Mouse (Mus musculus) small intestine, adult 2 months (tissue): ENCODE data around the gene P3h4. TPM values are rescaled to one million over a fixed set of nuclear protein-coding genes. Genes with fewer than 3 reads are reported as not detected.

Experiments
- H3K27ac ChIP-seq: fragments of 200-500 bp; 2 replicates; pipeline ENCODE4 v1.5.1; 2012; ENCODE audit warnings: low read depth, low read length, control low read depth, inconsistent platforms; ENCODE audit not compliant: insufficient read depth
- H3K27me3 ChIP-seq: fragments of 200-500 bp; 2 replicates; pipeline ENCODE4 v1.6.1; 2012; ENCODE audit warnings: mild to moderate bottlenecking, moderate library complexity, low read length, inconsistent platforms; ENCODE audit not compliant: control insufficient read depth, insufficient read depth
- H3K36me3 ChIP-seq: fragments of 200-500 bp; 2 replicates; pipeline ENCODE4 v1.6.1; 2012; ENCODE audit warnings: mild to moderate bottlenecking, low read length, control low read depth, inconsistent platforms; ENCODE audit not compliant: control insufficient read depth, insufficient read depth
- H3K4me1 ChIP-seq: fragments of 200-500 bp; 2 replicates; pipeline ENCODE4 v1.6.1; 2012; ENCODE audit warnings: low read length, inconsistent platforms, mixed read lengths; ENCODE audit not compliant: control insufficient read depth, insufficient read depth, insufficient read length
- H3K4me3 ChIP-seq: fragments of 200-500 bp; 2 replicates; pipeline ENCODE4 v1.5.1; 2012; ENCODE audit warnings: low read depth, mild to moderate bottlenecking, control low read depth, inconsistent platforms, low read length, moderate library complexity
- CTCF ChIP-seq: fragments of 200-500 bp; IDR thresholded peaks from 2 replicates; pipeline ENCODE4 v1.5.1; 2012; ENCODE audit warnings: low read depth, mild to moderate bottlenecking, control low read depth, inconsistent platforms, low read length, moderate library complexity, mixed read lengths; ENCODE audit not compliant: insufficient replicate concordance, insufficient read length; ENCODE audit errors: extremely low read depth
- POLR2A ChIP-seq: fragments of 200-500 bp; IDR thresholded peaks from 2 replicates; pipeline ENCODE4 v1.6.1; 2012; ENCODE audit warnings: low read depth, mild to moderate bottlenecking, control low read depth, inconsistent platforms, low read length, moderate library complexity
- WGBS: fragments of 180-500 bp; shearing (Covaris S2); methylation state at CpG from one replicate; pipeline ENCODE4 v1.1.7; 2018; 5-methylcytosine and 5-hydroxymethylcytosine counted together
- polyA plus RNA-seq: library from polyadenylated mRNA; depleted of rRNA; stranded (reverse); fragments of >200 nt; gene quantifications from 2 replicates; pipeline ENCODE4 v1.2.3, GENCODE M21; 2012

P3h4 gene
- polyA plus RNA-seq, 1 experiment = 11.4 TPM

DNA sequence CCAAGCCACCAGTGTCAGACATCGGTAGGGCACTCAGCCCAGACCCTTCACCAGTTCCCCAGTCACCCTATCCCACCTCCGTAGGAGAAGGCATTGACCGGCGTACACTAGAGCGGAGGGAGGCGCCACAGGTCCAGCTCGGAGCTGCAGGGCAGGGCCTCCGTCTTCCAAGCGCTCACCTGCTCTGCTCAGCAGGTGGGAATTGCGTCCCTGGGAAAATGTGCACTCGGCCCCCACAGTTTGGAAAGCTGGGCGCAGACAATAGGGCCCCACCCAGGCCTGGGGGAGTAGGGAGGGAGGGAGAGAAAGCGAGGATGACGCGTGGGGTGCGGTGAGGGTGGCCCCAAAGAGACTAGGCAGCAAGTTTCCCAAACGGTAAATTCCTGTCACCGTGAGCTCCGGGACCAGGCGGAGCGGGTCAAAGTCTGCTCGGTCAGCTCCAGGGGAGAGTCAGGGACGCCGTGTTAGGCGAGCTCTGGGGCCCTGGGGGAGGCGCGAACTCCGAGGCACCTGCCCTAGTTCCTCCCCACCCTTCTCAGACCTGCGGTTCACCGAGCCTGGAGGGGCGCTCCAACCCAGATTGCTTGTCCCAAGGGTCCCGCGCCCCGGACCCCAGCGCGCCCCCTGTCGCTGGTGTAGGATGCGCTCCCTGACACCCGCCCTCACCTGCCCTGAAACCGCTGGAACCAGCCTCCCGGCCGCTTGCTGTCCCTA is 17.6 kb downstream of the P3h4 start:
- peaks cover 7% of the 10 kb centered on the region for H3K36me3 ChIP-seq
- 1% methylated on average over 42 of the region's 42 CpGs for WGBS
- H3K27ac ChIP-seq = peak overlapping the region; percentile 99
- H3K4me3 ChIP-seq = peak overlapping the region; percentile 74
- H3K4me1 ChIP-seq = peaks cover 28% of the 10 kb centered on the region
- H3K27me3 ChIP-seq = no peaks in the 10 kb centered on the region
- peak; percentile 35; the same call in 1 of the 2 replicates for TF ChIP-seq POLR2A
- 0 out of 2 replicates have a peak, but pooled peaks have one; percentile 35 for TF ChIP-seq CTCF

DNA sequence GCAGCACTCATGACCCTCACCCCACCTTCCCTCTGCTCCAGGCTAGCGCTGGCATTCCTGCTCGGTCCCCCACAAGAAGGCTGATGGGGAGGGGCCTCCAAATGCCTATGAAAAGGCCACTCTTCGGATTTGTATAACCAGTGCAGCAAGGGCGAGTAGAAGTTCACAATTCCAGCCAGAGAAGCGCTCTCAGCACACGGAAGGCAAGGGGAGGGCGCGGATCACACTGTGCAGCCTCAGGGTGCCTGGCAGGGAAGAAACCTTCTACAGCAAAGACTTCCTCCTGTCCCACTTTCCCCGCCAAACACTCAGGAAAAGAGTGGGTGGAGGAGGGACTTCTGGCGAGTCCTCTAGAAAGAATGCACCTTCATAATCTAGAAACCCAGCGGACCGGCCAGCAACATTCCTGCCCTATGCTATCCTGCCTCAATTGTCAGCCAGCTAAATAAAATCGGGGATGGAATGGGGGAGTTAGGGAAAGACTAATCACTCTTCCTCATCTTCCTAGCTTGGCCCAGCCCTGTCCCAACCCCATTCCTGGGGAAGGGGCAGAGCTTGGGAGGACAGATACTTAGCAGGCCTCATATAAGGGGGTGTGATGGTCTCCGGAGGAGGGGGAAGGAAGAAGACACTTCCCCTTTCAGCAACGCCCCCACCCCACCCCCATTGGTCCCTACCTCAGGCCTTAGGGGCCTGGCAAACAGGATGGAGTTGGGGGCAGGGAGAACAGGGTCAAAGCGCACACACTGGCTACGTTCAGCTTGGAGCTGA is 18.6 kb downstream of the P3h4 start:
- peak overlapping the region; percentile 74 for H3K4me3 ChIP-seq
- H3K4me1 ChIP-seq = peaks cover 31% of the 10 kb centered on the region
- TF ChIP-seq POLR2A = 0 out of 2 replicates have a peak, but pooled peaks have one; percentile 14
- no peak for TF ChIP-seq CTCF
- H3K27me3 ChIP-seq = no peaks in the 10 kb centered on the region
- H3K27ac ChIP-seq = peak overlapping the region; percentile 99
- 13% methylated on average over 17 of the region's 17 CpGs for WGBS
- peaks cover 7% of the 10 kb centered on the region for H3K36me3 ChIP-seq

DNA sequence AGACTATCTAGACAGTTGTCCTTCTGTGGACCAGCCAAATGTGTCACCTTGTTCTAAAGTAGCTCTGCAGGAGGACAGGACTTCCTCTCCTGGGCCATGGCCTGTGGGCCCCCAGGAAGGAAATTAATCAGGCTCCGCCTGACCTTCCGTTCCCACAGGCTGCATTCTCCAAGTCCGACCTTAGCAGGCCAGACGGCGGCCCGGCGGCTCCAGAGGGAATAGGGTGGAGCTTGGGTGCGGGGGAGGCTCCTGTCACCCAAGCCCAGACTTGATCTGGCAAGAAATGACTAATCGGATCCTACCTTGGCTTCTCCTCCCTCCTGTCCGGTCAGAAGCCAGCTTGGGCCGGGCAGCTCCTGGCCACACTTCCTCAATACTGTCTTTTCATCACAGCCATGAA is 19.4 kb downstream of the P3h4 start:
- Histone ChIP-seq H3K27me3 (no peaks in the 10 kb centered on the region), H3K4me3 (peak overlapping the region; percentile 74), H3K36me3 (peaks cover 8% of the 10 kb centered on the region), H3K27ac (peak overlapping the region; percentile 99), H3K4me1 (peaks cover 37% of the 10 kb centered on the region)
- WGBS = 12% methylated on average over 11 of the region's 11 CpGs
- TF ChIP-seq POLR2A (peak; percentile 49; the same call in 1 of the 2 replicates), CTCF (no peak)

DNA sequence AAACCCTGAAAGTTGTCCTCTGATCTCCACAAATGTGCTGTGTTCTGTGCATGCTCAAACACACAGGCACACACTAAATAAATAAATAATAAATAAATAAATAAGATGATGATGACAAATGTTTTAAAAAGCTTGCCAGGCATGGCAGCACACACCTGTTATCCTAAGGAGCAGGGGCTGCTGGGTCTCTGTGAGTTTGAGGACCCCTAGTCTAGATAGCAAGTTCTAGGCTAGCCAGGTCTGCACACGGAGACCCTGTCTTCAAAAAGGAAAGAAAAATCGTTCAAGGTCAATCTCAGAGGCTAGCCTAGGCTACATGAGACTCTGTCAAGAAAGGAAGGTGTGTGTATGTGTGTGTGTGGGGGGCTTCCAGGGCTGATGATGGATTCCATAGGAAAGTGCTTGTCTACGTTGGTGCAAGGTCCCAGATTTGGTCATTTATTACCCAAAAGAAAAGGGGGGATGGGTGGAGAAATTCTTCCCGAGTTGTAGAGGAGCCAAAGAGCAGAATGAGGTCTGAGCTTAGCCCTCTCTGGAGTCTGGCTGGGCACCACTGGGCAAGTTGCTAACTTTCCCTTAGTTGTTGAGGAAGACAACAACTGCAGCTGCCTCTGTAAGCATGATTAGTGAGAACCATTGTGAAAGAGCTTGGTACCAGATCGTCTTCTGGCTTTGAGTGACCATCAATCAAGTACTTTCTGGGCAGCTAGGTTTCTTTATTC is 20.1 kb downstream of the P3h4 start:
- H3K4me1 ChIP-seq = peaks cover 42% of the 10 kb centered on the region
- TF ChIP-seq CTCF = no peak
- TF ChIP-seq POLR2A = no peak
- H3K27ac ChIP-seq = peak overlapping the region; percentile 79
- 36% methylated on average over 5 of the region's 5 CpGs for WGBS
- peaks cover 10% of the 10 kb centered on the region for H3K36me3 ChIP-seq
- H3K27me3 ChIP-seq = no peaks in the 10 kb centered on the region
- peak overlapping the region; percentile 74; the same call in 1 of the 2 replicates for H3K4me3 ChIP-seq

DNA sequence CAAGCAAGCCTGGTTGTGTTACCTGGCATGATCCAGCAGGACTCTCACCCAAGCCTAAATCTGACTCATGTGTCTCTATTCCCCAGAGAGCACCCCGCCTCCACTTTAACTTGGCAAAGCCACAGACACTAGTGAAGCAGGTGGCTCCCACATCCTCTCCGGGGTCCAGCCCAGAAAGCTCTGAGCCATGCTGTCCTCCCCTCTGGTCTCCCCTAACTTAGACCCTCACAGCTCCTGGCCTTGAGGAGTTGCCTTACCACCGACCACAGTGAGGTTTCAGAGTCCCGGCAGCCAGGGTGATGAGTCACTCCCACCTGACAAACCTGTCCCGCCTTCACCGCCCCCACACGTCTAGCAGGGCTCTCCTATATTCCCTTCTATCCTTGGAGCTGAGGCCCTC is 20.9 kb downstream of the P3h4 start:
- H3K4me3 ChIP-seq = peak overlapping the region; percentile 26
- H3K4me1 ChIP-seq = peaks cover 44% of the 10 kb centered on the region
- peaks cover 10% of the 10 kb centered on the region for H3K36me3 ChIP-seq
- no peaks in the 10 kb centered on the region for H3K27me3 ChIP-seq
- 30% methylated on average over 7 of the region's 7 CpGs for WGBS
- TF ChIP-seq POLR2A = no peak
- no peak for TF ChIP-seq CTCF
- H3K27ac ChIP-seq = no peak overlapping the region; the same call in 1 of the 2 replicates

DNA sequence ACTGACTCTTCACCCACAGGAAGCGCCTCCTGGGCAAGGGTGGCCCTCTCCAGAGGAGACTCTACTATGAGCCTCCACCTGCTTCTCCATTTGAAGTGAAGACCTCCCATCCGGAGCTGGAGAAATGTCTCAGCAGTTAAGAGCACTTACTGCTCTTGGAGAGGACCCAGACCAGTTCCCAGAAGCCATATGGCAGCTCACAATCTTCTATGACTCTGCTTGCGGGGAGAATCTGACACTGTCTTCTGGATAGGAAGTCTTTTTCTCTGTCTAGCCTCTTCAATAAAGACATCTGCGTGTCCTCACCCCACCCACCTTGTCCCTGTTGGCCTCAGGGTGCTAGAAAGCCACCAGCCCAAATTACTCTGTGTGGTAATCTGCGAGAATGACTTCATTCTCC is 21.7 kb downstream of the P3h4 start:
- Histone ChIP-seq H3K27me3 (no peaks in the 10 kb centered on the region), H3K4me1 (peaks cover 50% of the 10 kb centered on the region), H3K27ac (peak overlapping the region; percentile 0; the same call in 1 of the 2 replicates), H3K4me3 (no peak overlapping the region), H3K36me3 (peaks cover 10% of the 10 kb centered on the region)
- TF ChIP-seq POLR2A = no peak
- TF ChIP-seq CTCF = no peak
- WGBS = 58% methylated on average over 5 of the region's 5 CpGs
